Mouse (Mus musculus): ENCODE data around the gene Ctnnbip1.

DNA sequence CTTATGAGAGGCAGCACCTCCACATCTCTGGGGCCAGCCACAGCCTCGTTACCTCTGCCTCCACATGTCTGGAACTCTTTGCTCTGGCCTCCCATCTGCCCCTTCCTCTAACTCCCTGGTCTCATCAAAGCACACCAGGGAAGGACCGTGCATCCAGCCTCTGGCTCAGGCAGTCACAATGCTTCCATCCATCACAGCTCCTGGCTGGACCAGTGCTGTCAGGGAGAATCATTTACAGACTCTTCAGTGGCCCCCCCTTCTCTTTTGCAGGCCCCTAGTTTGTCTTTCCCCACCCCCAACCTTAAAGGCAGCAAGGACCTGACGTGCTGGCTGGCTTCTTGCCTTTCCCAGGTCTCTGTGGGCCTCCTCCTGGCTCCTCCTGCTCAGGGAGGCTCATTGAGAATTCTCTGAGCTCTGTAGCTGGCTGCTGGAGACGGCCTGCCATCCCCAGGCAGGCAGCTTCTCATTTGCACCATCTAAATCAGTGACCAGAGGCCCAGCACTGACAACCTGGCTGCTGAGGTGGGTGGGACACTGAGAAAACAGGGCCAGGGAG, 59.0 kb downstream of the Ctnnbip1 start:
- TF ChIP-seq GATA1 (IDR thresholded peaks at IDR 0.05; ENCODE audit: low read length) (no peak), TAL1 (IDR thresholded peaks at IDR 0.05; ENCODE audit: low read length) (no peak)
